Mouse (Mus musculus): Measurements from ENCODE around the gene Krt16. TPM values are rescaled to one million over a fixed set of nuclear protein-coding genes. Genes with fewer than 3 reads are reported as not detected.
A peak's percentile ranks its signal among the peaks of the same experiment; 100 is the strongest.

Krt16 gene
- polyA plus RNA-seq, 1 experiment from 2014 or later = not detected

DNA sequence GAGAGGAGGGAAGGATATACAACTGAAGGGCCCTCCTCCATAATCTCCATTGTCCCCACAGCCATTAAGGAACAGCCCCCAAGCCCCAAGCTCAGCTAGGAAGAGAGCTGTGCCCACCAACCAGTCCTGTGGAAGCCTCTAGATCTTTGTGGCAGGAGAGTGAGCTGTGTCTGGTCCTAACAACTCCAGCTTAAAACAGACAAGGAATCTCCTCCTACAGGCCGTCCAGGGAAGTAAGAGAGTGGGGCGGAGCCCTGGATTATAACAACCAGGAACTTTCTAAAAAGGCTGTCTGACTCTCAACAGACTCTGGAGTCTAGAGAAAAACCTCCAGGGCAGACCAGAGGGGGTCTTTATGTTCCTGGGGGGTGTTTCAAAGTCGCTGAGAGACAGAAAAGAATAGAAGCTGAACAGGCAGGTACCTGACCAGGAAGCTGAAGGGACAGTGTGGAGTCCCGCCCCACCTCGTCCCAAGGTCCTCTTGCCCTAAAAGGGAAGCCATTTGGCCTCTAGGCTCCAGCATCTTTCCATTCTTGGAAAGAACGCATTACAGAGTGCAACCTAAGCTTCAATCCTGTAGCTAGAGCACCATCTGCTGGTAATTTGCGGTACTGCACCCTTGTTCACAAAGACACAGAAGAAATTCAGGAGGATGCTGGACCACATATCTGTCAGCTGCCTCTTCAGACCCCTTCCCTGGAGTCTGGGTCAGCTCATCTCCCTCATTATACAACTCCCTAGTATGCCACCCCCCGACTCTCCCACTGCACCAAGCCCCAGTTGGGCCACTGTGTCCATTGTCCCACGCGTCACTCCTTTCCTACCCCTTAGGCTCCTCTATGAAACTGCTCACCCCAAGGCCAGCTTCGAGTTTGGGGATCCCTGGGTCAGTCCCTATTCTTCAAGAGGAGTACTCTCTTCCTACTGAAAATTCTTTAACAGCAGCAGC, 33.2 kb upstream of the Krt16 start:
- Histone ChIP-seq H3K27me3 (replicated peaks; ENCODE audit: control insufficient read depth, insufficient read depth, low read length) (no peaks in the 10 kb centered on the region), H3K4me1 (replicated peaks; ENCODE audit: control insufficient read depth, insufficient read depth, low read length) (no peaks in the 10 kb centered on the region), H3K9ac (ENCODE audit: low read length) (no peak overlapping the region), H3K36me3 (ENCODE audit: control insufficient read depth, insufficient read depth, low read length) (no peaks in the 10 kb centered on the region), H3K9me3 (ENCODE audit: control insufficient read depth, low read length) (no peaks in the 10 kb centered on the region), H3K4me2 (ENCODE audit: low read length) (no peak overlapping the region), H3K4me3 (ENCODE audit: low read depth, low read length) (no peak overlapping the region), H3K27ac (ENCODE audit: low read depth) (no peak overlapping the region)
- DNase-seq (ENCODE audit: low spot score) = peak; percentile 98
- peak; percentile 18; the same call in 1 of the 2 replicates for ATAC-seq (replicated peaks; ENCODE audit: low FRiP score, low TSS enrichment, low read depth)
- WGBS = 20% methylated on average over 11 of the region's 11 CpGs

DNA sequence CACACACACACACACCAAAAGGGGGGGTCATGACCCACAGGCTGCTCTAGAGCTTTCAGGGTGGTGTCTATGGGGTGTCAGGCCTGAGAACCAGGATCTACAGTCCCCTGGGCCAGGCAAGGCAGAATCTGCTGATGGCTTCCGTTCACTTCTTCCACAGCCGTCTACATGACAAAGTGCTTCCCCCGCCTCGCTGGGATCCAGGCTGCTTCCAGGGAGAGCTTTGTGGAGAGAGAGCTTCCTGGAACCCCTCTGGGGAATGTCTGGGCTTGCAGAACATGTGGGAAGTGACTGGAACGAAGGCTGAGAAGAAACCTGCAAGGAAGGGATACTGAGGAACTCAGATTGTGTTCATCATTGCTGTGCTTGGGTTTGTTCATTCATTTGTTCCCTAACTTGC, 30.1 kb upstream of the Krt16 start:
- Histone ChIP-seq H3K4me1 (replicated peaks; ENCODE audit: control insufficient read depth, insufficient read depth, low read length) (no peaks in the 10 kb centered on the region), H3K27me3 (replicated peaks; ENCODE audit: control insufficient read depth, insufficient read depth, low read length) (no peaks in the 10 kb centered on the region), H3K4me2 (ENCODE audit: low read length) (no peak overlapping the region), H3K9ac (ENCODE audit: low read length) (no peak overlapping the region), H3K27ac (ENCODE audit: low read depth) (no peak overlapping the region), H3K9me3 (ENCODE audit: control insufficient read depth, low read length) (no peaks in the 10 kb centered on the region), H3K36me3 (ENCODE audit: control insufficient read depth, insufficient read depth, low read length) (no peaks in the 10 kb centered on the region), H3K4me3 (ENCODE audit: low read depth, low read length) (no peak overlapping the region)
- DNase-seq (ENCODE audit: low spot score) (no peak), ATAC-seq (replicated peaks; ENCODE audit: low FRiP score, low TSS enrichment, low read depth) (no peak)
- 39% methylated on average over 5 of the region's 5 CpGs for WGBS

DNA sequence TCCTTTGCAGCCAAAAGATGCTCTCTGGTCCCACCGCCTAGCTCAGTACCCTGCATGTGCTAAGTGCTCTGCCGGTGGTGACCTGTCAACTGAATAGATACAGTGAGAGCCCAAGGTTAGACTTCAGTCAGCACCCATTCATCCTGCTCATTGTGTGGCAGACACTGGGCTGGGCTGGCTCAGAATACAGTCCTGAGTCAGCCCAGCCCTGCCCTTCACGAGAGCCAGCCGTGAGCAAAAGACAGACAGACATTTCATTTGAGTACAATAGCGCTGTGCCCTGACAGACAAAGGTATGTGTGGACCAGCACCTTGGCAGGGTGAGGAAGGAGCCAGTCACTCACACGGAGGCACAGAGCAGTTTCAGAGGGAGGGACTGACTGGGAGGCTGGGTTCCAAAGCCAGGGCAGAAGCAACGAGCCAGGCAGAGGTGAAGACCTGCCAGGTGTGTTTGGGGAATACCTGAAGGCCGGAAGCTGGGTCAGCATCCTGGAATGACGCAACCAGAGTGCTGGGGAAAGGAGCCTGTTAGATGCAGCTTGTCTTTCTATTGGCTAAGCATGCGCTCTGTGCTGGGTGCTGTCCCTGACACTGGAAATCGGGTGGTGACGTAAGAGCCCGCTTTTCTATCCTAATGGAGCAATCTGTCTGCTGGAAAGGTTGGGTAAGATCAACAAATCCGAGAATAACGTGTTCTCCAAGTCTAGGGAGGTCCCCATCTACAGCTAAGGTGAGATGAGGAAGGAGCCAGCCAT, 29.2 kb upstream of the Krt16 start:
- no peak for DNase-seq (ENCODE audit: low spot score)
- Histone ChIP-seq H3K9ac (ENCODE audit: low read length) (no peak overlapping the region), H3K4me1 (replicated peaks; ENCODE audit: control insufficient read depth, insufficient read depth, low read length) (no peaks in the 10 kb centered on the region), H3K9me3 (ENCODE audit: control insufficient read depth, low read length) (no peaks in the 10 kb centered on the region), H3K27ac (ENCODE audit: low read depth) (no peak overlapping the region), H3K4me3 (ENCODE audit: low read depth, low read length) (no peak overlapping the region), H3K4me2 (ENCODE audit: low read length) (no peak overlapping the region), H3K36me3 (ENCODE audit: control insufficient read depth, insufficient read depth, low read length) (no peaks in the 10 kb centered on the region), H3K27me3 (replicated peaks; ENCODE audit: control insufficient read depth, insufficient read depth, low read length) (no peaks in the 10 kb centered on the region)
- ATAC-seq (replicated peaks; ENCODE audit: low FRiP score, low TSS enrichment, low read depth) = no peak
- WGBS = 64% methylated on average over 15 of the region's 15 CpGs

DNA sequence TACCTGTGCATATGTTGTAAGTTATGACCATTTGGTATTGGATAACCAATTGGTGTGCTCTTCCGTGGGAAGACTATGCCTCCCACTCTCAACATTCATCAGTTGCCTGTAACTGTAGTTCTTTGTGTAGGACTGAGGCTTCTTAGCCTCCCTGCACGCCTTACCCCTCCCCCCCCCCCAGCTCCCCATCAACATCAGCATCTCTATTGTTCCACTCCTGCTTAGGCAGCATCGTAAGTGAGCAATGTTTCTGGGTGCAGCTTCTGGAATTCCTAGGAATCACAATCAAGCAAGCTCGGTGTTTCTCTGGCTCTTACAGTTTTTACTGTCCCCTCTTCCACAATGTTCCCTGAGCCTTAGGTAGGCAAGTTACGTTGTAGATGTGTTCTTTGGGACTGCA, 26.8 kb upstream of the Krt16 start:
- H3K9ac ChIP-seq (ENCODE audit: low read length) = no peak overlapping the region
- WGBS = 60% methylated on average over 5 of the region's 5 CpGs
- H3K27ac ChIP-seq (ENCODE audit: low read depth) = no peak overlapping the region
- H3K27me3 ChIP-seq (replicated peaks; ENCODE audit: control insufficient read depth, insufficient read depth, low read length) = no peaks in the 10 kb centered on the region
- ATAC-seq (replicated peaks; ENCODE audit: low FRiP score, low TSS enrichment, low read depth) (no peak), DNase-seq (ENCODE audit: low spot score) (no peak)
- H3K4me2 ChIP-seq (ENCODE audit: low read length) = no peak overlapping the region
- H3K9me3 ChIP-seq (ENCODE audit: control insufficient read depth, low read length) = no peaks in the 10 kb centered on the region
- H3K4me1 ChIP-seq (replicated peaks; ENCODE audit: control insufficient read depth, insufficient read depth, low read length) = no peaks in the 10 kb centered on the region
- no peak overlapping the region for H3K4me3 ChIP-seq (ENCODE audit: low read depth, low read length)
- no peaks in the 10 kb centered on the region for H3K36me3 ChIP-seq (ENCODE audit: control insufficient read depth, insufficient read depth, low read length)

DNA sequence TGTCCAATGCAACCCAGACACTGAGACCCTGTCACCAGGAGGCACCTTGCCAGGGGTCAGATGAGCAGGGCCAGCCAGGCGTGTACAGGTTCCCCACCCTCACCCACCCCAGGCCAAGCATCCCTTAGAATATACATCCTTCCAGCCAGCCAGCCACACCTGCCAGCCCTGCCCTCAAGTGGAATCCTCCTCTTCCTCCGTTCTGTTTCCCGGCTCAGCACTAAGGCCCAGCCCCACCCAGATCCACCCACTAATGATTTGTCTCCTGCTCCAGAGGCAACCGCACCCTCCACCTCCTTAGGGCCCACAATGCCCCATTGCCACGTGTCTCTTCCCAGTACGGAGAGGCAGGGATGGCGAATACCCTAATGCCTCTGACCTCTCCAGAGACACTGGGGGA, 26.0 kb upstream of the Krt16 start:
- 72% methylated on average over 7 of the region's 7 CpGs for WGBS

DNA sequence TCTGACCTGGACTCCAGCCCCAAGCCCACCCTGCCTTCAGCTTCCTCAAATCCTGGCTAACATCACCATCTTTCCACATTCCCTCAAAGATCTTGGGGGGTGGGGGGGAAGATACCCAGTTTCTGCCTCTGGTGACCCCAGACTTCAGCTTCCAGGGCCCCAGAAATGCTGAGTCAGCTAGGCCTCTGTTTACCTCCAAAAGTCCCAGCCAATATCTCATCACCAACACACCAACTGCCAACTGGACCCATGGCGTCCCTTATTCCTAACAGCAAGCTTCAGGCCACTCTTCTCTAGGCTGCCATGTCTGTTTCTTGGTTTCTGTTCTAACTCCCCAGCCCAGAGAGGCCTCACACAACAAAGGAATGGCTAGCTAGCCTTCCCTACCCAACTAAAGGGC, 23.2 kb upstream of the Krt16 start:
- H3K9ac ChIP-seq (ENCODE audit: low read length) = no peak overlapping the region
- H3K4me3 ChIP-seq (ENCODE audit: low read depth, low read length) = no peak overlapping the region
- no peaks in the 10 kb centered on the region for H3K27me3 ChIP-seq (replicated peaks; ENCODE audit: control insufficient read depth, insufficient read depth, low read length)
- H3K36me3 ChIP-seq (ENCODE audit: control insufficient read depth, insufficient read depth, low read length) = no peaks in the 10 kb centered on the region
- ATAC-seq (replicated peaks; ENCODE audit: low FRiP score, low TSS enrichment, low read depth) (no peak), DNase-seq (ENCODE audit: low spot score) (no peak)
- H3K4me2 ChIP-seq (ENCODE audit: low read length) = no peak overlapping the region
- H3K27ac ChIP-seq (ENCODE audit: low read depth) = no peak overlapping the region
- WGBS = 90% methylated on average over 1 of the region's 1 CpGs
- H3K4me1 ChIP-seq (replicated peaks; ENCODE audit: control insufficient read depth, insufficient read depth, low read length) = no peaks in the 10 kb centered on the region
- H3K9me3 ChIP-seq (ENCODE audit: control insufficient read depth, low read length) = no peaks in the 10 kb centered on the region

More for the DNA sequence above, 26.0 kb upstream of the Krt16 start:
- H3K36me3 ChIP-seq (ENCODE audit: control insufficient read depth, insufficient read depth, low read length) = no peaks in the 10 kb centered on the region
- no peaks in the 10 kb centered on the region for H3K9me3 ChIP-seq (ENCODE audit: control insufficient read depth, low read length)
- no peak overlapping the region for H3K4me2 ChIP-seq (ENCODE audit: low read length)
- ATAC-seq (replicated peaks; ENCODE audit: low FRiP score, low TSS enrichment, low read depth) (no peak), DNase-seq (ENCODE audit: low spot score) (no peak)
- no peaks in the 10 kb centered on the region for H3K4me1 ChIP-seq (replicated peaks; ENCODE audit: control insufficient read depth, insufficient read depth, low read length)
- no peak overlapping the region for H3K27ac ChIP-seq (ENCODE audit: low read depth)
- no peaks in the 10 kb centered on the region for H3K27me3 ChIP-seq (replicated peaks; ENCODE audit: control insufficient read depth, insufficient read depth, low read length)
- H3K9ac ChIP-seq (ENCODE audit: low read length) = no peak overlapping the region
- H3K4me3 ChIP-seq (ENCODE audit: low read depth, low read length) = no peak overlapping the region

DNA sequence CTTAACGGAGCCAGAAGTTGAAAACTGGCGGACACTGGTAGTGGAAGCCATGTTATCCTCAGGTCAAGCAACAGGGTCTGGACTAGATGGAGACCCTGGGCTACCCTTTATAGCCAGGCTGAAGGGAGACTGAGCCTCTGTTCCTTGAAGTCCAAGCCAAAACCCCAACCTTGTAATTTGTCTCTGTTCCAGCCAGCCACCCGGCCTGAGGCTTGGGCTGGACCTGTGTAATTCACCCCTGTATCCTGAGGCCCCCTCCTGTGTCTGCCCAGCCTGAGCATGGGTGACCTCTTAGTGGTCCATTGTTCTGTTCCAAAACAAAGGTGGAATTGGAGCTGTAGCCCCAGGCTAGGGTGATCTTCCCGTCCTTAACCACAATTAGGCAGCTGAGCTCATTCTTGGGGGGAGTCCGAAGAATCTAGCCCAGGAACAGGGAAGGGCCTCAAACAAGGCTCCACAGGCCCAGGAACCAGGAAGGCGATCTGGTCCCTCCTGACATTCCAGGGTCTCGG, 21.2 kb upstream of the Krt16 start, which contains the start of gene Krt42:
Gene Krt42 (minus strand): TSS at position 51 of the 512 bp plus-strand sequence.
- Histone ChIP-seq H3K27me3 (replicated peaks; ENCODE audit: control insufficient read depth, insufficient read depth, low read length) (no peaks in the 10 kb centered on the region), H3K4me3 (ENCODE audit: low read depth, low read length) (no peak within 1 kb of the TSS), H3K9ac (ENCODE audit: low read length) (no peak within 1 kb of the TSS), H3K9me3 (ENCODE audit: control insufficient read depth, low read length) (no peaks in the 10 kb centered on the region), H3K4me2 (ENCODE audit: low read length) (no peak within 1 kb of the TSS), H3K27ac (ENCODE audit: low read depth) (no peak within 1 kb of the TSS), H3K4me1 (replicated peaks; ENCODE audit: control insufficient read depth, insufficient read depth, low read length) (no peaks in the 10 kb centered on the region), H3K36me3 (ENCODE audit: control insufficient read depth, insufficient read depth, low read length) (no peaks in the 10 kb centered on the region)
- no peak for DNase-seq (ENCODE audit: low spot score)
- ATAC-seq (replicated peaks; ENCODE audit: low FRiP score, low TSS enrichment, low read depth) = no peak
- WGBS = 87% methylated on average over 7 of the region's 7 CpGs

DNA sequence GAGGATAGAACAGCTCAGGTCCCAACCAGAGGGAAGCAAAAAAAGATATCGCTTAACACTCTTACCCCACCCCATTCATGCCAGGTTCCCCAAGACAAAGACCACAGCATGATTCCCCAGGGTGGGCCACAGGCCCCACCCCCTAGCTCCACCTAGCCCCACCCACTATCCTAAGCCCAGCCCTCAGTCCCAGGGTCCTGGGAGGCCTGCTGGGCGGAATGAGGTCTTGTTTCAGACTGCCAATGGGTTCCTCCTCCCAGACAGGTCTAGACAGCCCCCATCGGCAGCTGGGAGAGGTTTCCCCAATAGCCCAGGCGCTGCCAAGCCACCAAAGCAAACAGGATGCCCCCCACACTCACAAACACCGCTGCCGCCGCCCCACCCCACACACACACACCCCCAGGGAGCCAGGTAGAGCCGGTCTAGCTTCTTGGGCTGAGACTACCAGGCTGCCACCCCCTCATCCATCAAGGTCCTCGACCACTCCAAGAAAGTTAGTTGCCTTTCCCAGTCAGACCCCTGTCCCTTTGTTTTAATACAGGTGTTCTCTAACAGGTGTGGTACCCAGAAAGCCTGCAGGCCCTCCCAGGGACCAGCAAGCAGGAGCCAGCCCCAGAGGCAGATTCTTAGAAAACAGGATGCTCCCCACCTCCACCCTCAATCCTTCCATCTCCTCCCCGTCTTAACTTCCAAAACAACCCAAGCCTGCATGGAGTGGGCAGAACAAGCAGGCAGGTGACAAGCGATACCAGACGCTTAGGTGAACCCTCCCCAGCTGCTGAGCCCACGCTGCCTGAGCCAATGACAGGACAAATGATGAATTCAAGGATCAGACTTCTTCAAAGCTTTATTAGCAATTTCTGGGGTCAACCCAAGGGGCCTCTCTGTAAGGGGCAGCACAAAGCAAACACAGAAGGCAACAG, 13.6 kb upstream of the Krt16 start:
- ATAC-seq (replicated peaks; ENCODE audit: low FRiP score, low TSS enrichment, low read depth) (no peak), DNase-seq (ENCODE audit: low spot score) (no peak)
- H3K4me3 ChIP-seq (ENCODE audit: low read depth, low read length) = no peak overlapping the region
- H3K4me2 ChIP-seq (ENCODE audit: low read length) = no peak overlapping the region
- no peaks in the 10 kb centered on the region for H3K27me3 ChIP-seq (replicated peaks; ENCODE audit: control insufficient read depth, insufficient read depth, low read length)
- H3K27ac ChIP-seq (ENCODE audit: low read depth) = no peak overlapping the region
- no peaks in the 10 kb centered on the region; the same call in 1 of the 2 replicates for H3K4me1 ChIP-seq (replicated peaks; ENCODE audit: control insufficient read depth, insufficient read depth, low read length)
- no peaks in the 10 kb centered on the region for H3K9me3 ChIP-seq (ENCODE audit: control insufficient read depth, low read length)
- WGBS = 26% methylated on average over 13 of the region's 13 CpGs
- no peaks in the 10 kb centered on the region for H3K36me3 ChIP-seq (ENCODE audit: control insufficient read depth, insufficient read depth, low read length)
- H3K9ac ChIP-seq (ENCODE audit: low read length) = no peak overlapping the region

Data from intestine, embryonic 14.5 days (tissue).